Mouse (Mus musculus) stomach, postnatal 0 days (tissue): Measurements from ENCODE around the gene Med23. TPM values are rescaled to one million over a fixed set of nuclear protein-coding genes. Genes with fewer than 3 reads are reported as not detected.

Source experiments
- ATAC-seq: fragments of 200-750 bp; cut with Nextera tagmentation; 2 replicates; pipeline ENCODE4 v1.8.0; 2017; ENCODE audit not compliant: low FRiP score, low TSS enrichment
- DNase-seq: peaks from one replicate; pipeline ENCODE4 v3.0.0-alpha.2; 2016; ENCODE audit warnings: low spot score
- H3K27ac ChIP-seq: fragments of 300-500 bp; sonication (generic); replicated peaks from 2 replicates; pipeline ENCODE4 v1.5.1; 2014; ENCODE audit warnings: mild to moderate bottlenecking, control low read depth
- H3K27me3 ChIP-seq: fragments of 300-500 bp; sonication (generic); 2 replicates; pipeline ENCODE4 v1.6.1; 2014; ENCODE audit warnings: low read length; ENCODE audit not compliant: control insufficient read depth, insufficient read depth
- H3K36me3 ChIP-seq: fragments of 300-500 bp; sonication (generic); 2 replicates; pipeline ENCODE4 v1.6.1; 2014; ENCODE audit warnings: low read length, mixed read lengths; ENCODE audit not compliant: control insufficient read depth, insufficient read depth
- H3K4me1 ChIP-seq: fragments of 300-500 bp; sonication (generic); replicated peaks from 2 replicates; pipeline ENCODE4 v1.6.1; 2014; ENCODE audit warnings: antibody characterized with exemption; ENCODE audit not compliant: control insufficient read depth, insufficient read depth
- H3K4me2 ChIP-seq: fragments of 300-500 bp; sonication (generic); replicated peaks from 2 replicates; pipeline ENCODE4 v1.6.1; 2014; ENCODE audit warnings: low read depth, mild to moderate bottlenecking, control low read depth, moderate library complexity
- H3K4me3 ChIP-seq: fragments of 300-500 bp; sonication (generic); 2 replicates; pipeline ENCODE4 v1.5.1; 2014; ENCODE audit warnings: low read depth, low read length, control low read depth
- H3K9ac ChIP-seq: fragments of 300-500 bp; sonication (generic); 2 replicates; pipeline ENCODE4 v1.6.1; 2014; ENCODE audit warnings: mild to moderate bottlenecking, low read length, control low read depth, mixed read lengths
- H3K9me3 ChIP-seq: fragments of 300-500 bp; sonication (generic); 2 replicates; pipeline ENCODE4 v1.6.1; 2016; ENCODE audit warnings: low read length; ENCODE audit not compliant: control insufficient read depth
- CTCF ChIP-seq: IDR thresholded peaks from 2 replicates; pipeline ENCODE4 v1.5.1; 2016; ENCODE audit warnings: antibody characterized with exemption, low read depth, mild to moderate bottlenecking, moderate library complexity
- EP300 ChIP-seq: optimal IDR thresholded peaks from 2 replicates; pipeline ENCODE3; 2016; ENCODE audit warnings: antibody characterized with exemption
- WGBS: fragments of 180-500 bp; shearing (Covaris S2); extraction: QIAGEN DNeasy Blood & Tissue Kit; methylation state at CpG from one replicate; pipeline ENCODE4 v1.1.7; 2014; 5-methylcytosine and 5-hydroxymethylcytosine counted together
- microRNA-seq: library from miRNA; unstranded; fragments of <30 nt; microRNA quantifications from one replicate; pipeline ENCODE4, GENCODE M21; 2016
- polyA plus RNA-seq: library from polyadenylated mRNA; unstranded; fragments of >200 nt; fragmentation: Nextera tagmentation; extraction: Ambion mirVana; gene quantifications from 2 replicates; pipeline ENCODE4 v1.2.1, GENCODE M21; 2015

The Med23 gene
- polyA plus RNA-seq, 1 experiment from 2014 or later, result 5.8 TPM

DNA sequence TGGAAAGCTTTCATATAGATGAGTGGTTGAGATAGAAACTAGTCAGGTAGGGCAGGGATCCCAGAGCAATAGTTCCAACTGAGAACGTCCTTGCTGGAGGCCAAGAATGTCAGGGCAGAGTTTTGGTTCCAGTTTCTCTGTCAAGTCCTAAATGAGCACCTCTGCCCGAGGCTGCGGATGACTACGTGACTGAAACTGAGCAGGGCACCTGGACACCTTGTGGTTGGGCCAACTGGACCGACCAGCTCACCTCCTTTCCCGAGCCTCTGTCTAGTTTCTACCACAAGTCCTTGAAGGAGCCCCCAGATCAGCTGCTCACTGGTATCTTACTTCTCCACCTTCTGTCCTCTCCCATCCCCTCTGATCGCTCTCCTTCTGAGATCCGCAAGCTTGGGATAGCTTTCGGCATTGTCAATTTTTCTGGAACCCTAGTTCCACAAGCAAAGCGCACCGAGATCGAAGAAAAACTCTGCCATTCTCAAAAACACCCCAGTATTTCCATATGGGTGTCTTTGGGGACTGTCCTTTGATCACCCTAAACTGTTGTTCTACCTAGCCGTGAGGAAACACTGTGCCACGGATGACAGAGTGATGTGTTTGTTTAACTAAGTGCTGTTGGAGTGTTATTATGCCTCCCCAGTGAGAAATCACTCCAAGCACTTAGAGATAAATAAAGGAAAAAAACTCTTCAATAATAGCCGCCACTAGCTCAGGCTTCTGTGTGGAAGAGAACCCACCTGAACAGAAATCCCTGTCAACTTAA, 88.7 kb downstream of the Med23 start:
- no peak for DNase-seq
- H3K4me1 ChIP-seq, result no peaks in the 10 kb centered on the region
- no peak overlapping the region for H3K4me3 ChIP-seq
- ATAC-seq, result no peak
- peak overlapping the region; percentile 8 for H3K4me2 ChIP-seq
- no peak overlapping the region for H3K9ac ChIP-seq
- TF ChIP-seq EP300, result no peak
- TF ChIP-seq CTCF, result no peak
- H3K9me3 ChIP-seq, result no peaks in the 10 kb centered on the region
- no peaks in the 10 kb centered on the region for H3K27me3 ChIP-seq
- WGBS, result 30% methylated on average over 15 of the region's 15 CpGs
- no peaks in the 10 kb centered on the region for H3K36me3 ChIP-seq
- H3K27ac ChIP-seq, result no peak overlapping the region

DNA sequence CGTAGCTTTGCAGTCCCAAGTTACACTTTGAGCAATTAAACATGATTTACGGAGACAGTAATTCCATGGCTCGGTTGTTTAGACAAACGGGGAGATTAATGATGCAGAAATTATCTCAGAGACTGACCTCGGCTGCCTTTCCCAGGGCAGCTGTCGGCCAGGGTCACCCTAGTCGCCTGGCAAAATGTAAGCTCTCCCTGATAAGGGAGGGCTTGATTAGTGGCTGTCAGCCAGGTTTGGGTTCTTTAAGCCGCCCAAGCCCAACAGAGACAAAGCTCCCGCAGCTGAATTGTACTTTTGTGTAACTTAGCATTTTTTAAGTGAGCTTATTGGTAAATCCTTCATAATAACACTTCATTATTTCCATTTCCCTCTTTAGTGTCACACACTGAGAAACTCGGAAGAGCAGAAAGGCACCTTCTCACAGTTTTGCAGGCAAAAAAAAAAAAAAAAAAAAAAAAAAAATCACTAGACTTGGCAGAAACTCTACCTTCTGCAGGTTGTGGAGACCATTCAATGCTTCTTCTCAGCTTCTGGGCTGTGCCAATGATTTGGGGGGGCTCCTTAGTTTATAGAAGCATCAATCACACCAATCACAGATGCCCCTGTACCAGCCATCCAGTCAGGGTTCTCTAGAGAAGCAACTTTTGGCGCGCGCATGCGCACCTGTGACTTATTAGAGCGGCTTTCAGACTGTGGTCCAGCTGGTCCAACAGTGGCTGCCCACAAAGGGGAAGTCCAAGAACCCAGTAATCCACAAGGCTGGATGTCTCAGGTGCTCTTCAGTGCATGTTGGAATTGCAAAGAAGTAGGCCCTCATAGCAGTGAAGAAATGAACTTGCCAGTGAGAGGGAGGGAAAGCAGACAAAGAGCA, 89.5 kb downstream of the Med23 start:
- WGBS, result 26% methylated on average over 15 of the region's 15 CpGs
- Histone ChIP-seq H3K27me3 (no peaks in the 10 kb centered on the region), H3K9ac (no peak overlapping the region), H3K4me3 (no peak overlapping the region), H3K4me2 (peak overlapping the region; percentile 8), H3K27ac (no peak overlapping the region), H3K9me3 (no peaks in the 10 kb centered on the region), H3K4me1 (no peaks in the 10 kb centered on the region), H3K36me3 (no peaks in the 10 kb centered on the region)
- DNase-seq, result no peak
- TF ChIP-seq EP300 (no peak), CTCF (no peak)
- ATAC-seq, result no peak

DNA sequence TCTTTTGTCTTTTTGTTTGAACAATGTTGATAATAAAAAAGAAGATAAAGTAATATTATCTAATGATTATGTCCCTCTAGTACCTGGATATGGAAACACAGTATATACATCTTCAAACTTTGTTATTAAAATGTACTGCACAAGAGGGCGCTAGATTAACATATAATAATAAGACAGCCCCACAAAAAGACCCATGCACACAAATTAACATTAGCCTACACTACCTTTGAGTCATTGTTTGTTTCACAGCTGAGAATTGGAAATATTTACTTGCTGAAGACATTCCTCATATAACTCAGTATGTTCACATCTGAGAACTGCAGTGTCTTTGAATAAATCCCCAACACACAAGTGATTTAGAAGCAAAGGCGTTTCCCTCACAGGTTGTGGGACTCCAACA, 91.3 kb downstream of the Med23 start:
- TF ChIP-seq CTCF (peak; percentile 72), EP300 (no peak)
- Histone ChIP-seq H3K9ac (no peak overlapping the region), H3K4me1 (no peaks in the 10 kb centered on the region), H3K4me3 (no peak overlapping the region), H3K4me2 (no peak overlapping the region), H3K27me3 (no peaks in the 10 kb centered on the region), H3K9me3 (no peaks in the 10 kb centered on the region), H3K36me3 (no peaks in the 10 kb centered on the region), H3K27ac (no peak overlapping the region)
- DNase-seq (no peak), ATAC-seq (peak; percentile 35; the same call in 1 of the 2 replicates)
- 48% methylated on average over 2 of the region's 2 CpGs for WGBS

DNA sequence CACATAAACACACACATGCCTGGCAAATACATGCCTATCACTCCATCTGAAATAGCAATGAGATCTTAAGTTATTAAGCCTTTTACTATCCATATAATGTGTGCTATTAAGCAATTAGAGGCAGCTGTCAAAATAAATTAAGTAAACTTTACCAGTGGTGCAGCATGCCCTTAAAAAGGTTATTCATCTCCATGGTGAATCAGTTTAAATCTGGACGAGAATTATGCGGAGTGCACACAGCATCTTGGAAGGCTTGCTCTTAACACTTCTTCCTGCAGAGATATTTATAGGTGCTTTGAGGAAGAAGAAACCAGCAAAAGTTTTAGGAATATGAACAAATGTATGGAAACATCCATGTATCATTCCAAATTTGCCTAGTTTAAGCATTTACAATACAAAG, 92.1 kb downstream of the Med23 start:
- Histone ChIP-seq H3K27me3 (no peaks in the 10 kb centered on the region), H3K4me2 (no peak overlapping the region), H3K4me1 (no peaks in the 10 kb centered on the region), H3K27ac (no peak overlapping the region), H3K36me3 (no peaks in the 10 kb centered on the region), H3K9ac (no peak overlapping the region), H3K4me3 (no peak overlapping the region), H3K9me3 (no peaks in the 10 kb centered on the region)
- TF ChIP-seq CTCF (no peak), EP300 (no peak)
- no peak for ATAC-seq
- DNase-seq, result no peak
- 56% methylated on average over 2 of the region's 2 CpGs for whole genome bisulfite sequencing

Small RNA genes lying within 50 kb of the gene (microRNA-seq; reads per million reads assigned to microRNA genes)
- not detected for gene Mir6905

Other genes starting within 250 kb of the Med23 start
- gene Enpp1, start 157.8 kb upstream of the Med23 start, polyA plus RNA-seq, result 4.5 and 4.8 TPM in 2 replicates
- gene Enpp3, start 27.2 kb upstream of the Med23 start, polyA plus RNA-seq, result 3.4 TPM in 2 replicates
- 93.0 and 138 TPM in 2 replicates for gene Arg1, start 57.5 kb downstream of the Med23 start, polyA plus RNA-seq